Mouse (Mus musculus): Measurements from ENCODE around the gene Kif3b.

DNA sequence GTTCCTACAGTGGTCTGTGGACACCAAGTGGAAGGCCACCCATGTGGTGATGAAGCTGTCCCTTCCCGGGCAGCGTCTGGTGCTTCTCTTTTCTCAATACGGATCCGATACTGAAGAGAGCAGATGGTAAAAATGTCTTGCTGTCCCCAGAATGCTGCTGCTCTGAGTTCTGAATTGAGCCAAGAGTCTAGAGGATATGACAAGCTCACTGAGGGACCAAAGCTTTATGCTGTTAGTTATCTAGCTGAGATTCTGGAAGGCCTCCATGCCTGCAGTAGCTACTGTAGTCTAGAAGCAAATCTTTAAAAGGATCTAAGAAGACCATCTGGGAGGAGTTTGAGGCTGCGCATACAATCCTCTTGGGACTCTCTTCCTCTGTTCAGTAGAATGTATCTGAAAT lies 41.1 kb downstream of the Kif3b start:
- TF ChIP-seq CTCF (IDR thresholded peaks at IDR 0.05; ENCODE audit: extremely low read depth, insufficient read length, insufficient replicate concordance, low read depth, low read length) (no peak), POLR2A (IDR thresholded peaks at IDR 0.05; ENCODE audit: low read depth, low read length) (no peak)

Measured in small intestine, adult 2 months (tissue).